Mouse (Mus musculus): Measurements from ENCODE around the gene Cd33. TPM values are rescaled to one million over a fixed set of nuclear protein-coding genes. Genes with fewer than 3 reads are reported as not detected.

The Cd33 gene
- polyA plus RNA-seq, 1 experiment from 2014 or later: 1.6 TPM

- H3K4me1 ChIP-seq: no peaks in the 10 kb centered on the region
- H3K36me3 ChIP-seq: no peaks in the 10 kb centered on the region
- 31% methylated on average over 4 of the region's 4 CpGs for WGBS (ENCODE audit: insufficient replicate concordance)
- H3K27ac ChIP-seq: 0 out of 2 replicates have a peak overlapping the region, but pooled peaks have one; percentile 14
- no peaks in the 10 kb centered on the region for H3K27me3 ChIP-seq (replicated peaks)
- no peak overlapping the region for H3K4me3 ChIP-seq
- no peaks in the 10 kb centered on the region for H3K9me3 ChIP-seq (replicated peaks)
- ATAC-seq: no peak
- no peak overlapping the region for H3K9ac ChIP-seq
- H3K4me2 ChIP-seq: no peak overlapping the region
These were observed 8.9 kb upstream of the Cd33 start for GRCm38 (mm10) chr7:43553153-43553552.

- H3K36me3 ChIP-seq: no peaks in the 10 kb centered on the region
These were observed 4.0 kb upstream of the Cd33 start for GRCm38 (mm10) chr7:43548206-43548605.

GRCm38 (mm10) chr7:43547666-43548065 lies 3.4 kb upstream of the Cd33 start:
- Histone ChIP-seq H3K9ac (no peak overlapping the region), H3K4me2 (no peak overlapping the region), H3K27me3 (replicated peaks) (no peaks in the 10 kb centered on the region), H3K4me1 (no peaks in the 10 kb centered on the region), H3K4me3 (no peak overlapping the region), H3K9me3 (replicated peaks) (no peaks in the 10 kb centered on the region), H3K27ac (no peak overlapping the region), H3K36me3 (no peaks in the 10 kb centered on the region)
- 28% methylated on average over 5 of the region's 5 CpGs for WGBS (ENCODE audit: insufficient replicate concordance)
- no peak for ATAC-seq

More at GRCm38 (mm10) chr7:43548206-43548605, 4.0 kb upstream of the Cd33 start:
- Histone ChIP-seq H3K4me2 (no peak overlapping the region), H3K27me3 (replicated peaks) (no peaks in the 10 kb centered on the region), H3K9ac (no peak overlapping the region), H3K4me1 (no peaks in the 10 kb centered on the region), H3K27ac (no peak overlapping the region), H3K9me3 (replicated peaks) (no peaks in the 10 kb centered on the region), H3K4me3 (no peak overlapping the region)
- ATAC-seq: no peak
- 59% methylated on average over 4 of the region's 4 CpGs for WGBS (ENCODE audit: insufficient replicate concordance)

GRCm38 (mm10) chr7:43545656-43546545 lies 1.7 kb upstream of the Cd33 start:
- ATAC-seq: no peak
- Histone ChIP-seq H3K36me3 (no peaks in the 10 kb centered on the region), H3K4me3 (no peak overlapping the region), H3K27ac (no peak overlapping the region), H3K4me2 (no peak overlapping the region), H3K27me3 (replicated peaks) (no peaks in the 10 kb centered on the region), H3K9me3 (replicated peaks) (no peaks in the 10 kb centered on the region), H3K4me1 (no peaks in the 10 kb centered on the region), H3K9ac (no peak overlapping the region)
- WGBS (ENCODE audit: insufficient replicate concordance): 54% methylated on average over 7 of the region's 7 CpGs

DNA sequence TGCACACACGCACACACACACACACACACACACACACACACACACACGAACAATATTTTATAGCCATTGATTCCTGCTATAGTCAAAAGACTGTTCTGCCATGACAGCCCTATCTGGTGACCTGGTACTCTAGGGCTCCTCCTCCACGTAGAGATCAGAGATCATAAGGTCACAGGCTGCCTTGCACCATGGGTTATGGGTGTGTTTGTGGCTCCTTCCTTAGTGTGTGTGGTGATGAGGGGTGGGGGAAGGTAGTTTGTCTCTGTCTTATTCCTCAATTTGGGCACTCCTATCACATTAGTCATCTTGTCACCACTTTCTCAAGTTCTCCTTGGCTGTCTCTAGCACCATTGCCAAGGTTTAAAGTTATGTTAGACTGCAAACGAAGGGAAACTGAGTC lies 5.7 kb downstream of the Cd33 start:
- 48% methylated on average over 4 of the region's 4 CpGs for whole genome bisulfite sequencing (ENCODE audit: insufficient replicate concordance)
- no peaks in the 10 kb centered on the region for H3K9me3 ChIP-seq (replicated peaks)
- no peak overlapping the region for H3K4me3 ChIP-seq
- no peaks in the 10 kb centered on the region for H3K27me3 ChIP-seq (replicated peaks)
- H3K36me3 ChIP-seq: no peaks in the 10 kb centered on the region
- no peak overlapping the region for H3K4me2 ChIP-seq
- H3K9ac ChIP-seq: no peak overlapping the region
- no peaks in the 10 kb centered on the region for H3K4me1 ChIP-seq
- H3K27ac ChIP-seq: no peak overlapping the region
- ATAC-seq: no peak

DNA sequence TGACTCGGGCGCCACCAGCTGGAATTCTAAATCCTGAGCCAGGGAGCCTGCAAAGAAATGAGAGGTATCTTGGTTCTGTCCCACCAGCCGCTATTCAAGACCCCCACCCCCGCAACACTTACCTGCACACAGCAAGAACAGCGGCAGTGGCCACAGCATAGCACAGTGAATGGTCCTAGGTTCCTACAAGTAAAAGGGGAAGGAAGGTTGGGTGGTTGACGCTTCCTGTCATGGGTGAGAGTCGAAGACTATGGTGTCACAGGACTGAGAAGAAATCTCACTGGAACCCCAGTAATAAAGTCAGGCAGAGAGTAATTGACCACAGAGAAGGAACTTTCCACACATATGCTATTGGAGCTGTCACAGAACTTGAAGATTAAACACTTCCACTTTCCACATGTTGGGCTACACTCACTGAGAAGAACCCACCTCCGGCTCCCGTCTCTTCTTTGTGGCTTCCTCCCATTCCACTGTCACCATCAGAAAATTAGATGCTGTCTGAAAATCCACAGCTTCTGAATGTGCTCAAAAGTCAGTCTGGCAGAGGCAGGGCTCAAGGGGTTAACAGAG lies 11.2 kb downstream of the Cd33 start:
- H3K4me3 ChIP-seq: no peak overlapping the region
- no peak overlapping the region for H3K4me2 ChIP-seq
- H3K4me1 ChIP-seq: no peaks in the 10 kb centered on the region
- ATAC-seq: no peak
- H3K9ac ChIP-seq: no peak overlapping the region
- H3K9me3 ChIP-seq (replicated peaks): no peaks in the 10 kb centered on the region
- H3K27ac ChIP-seq: no peak overlapping the region
- H3K27me3 ChIP-seq (replicated peaks): no peaks in the 10 kb centered on the region
- no peaks in the 10 kb centered on the region for H3K36me3 ChIP-seq
- 36% methylated on average over 9 of the region's 9 CpGs for WGBS (ENCODE audit: insufficient replicate concordance)

DNA sequence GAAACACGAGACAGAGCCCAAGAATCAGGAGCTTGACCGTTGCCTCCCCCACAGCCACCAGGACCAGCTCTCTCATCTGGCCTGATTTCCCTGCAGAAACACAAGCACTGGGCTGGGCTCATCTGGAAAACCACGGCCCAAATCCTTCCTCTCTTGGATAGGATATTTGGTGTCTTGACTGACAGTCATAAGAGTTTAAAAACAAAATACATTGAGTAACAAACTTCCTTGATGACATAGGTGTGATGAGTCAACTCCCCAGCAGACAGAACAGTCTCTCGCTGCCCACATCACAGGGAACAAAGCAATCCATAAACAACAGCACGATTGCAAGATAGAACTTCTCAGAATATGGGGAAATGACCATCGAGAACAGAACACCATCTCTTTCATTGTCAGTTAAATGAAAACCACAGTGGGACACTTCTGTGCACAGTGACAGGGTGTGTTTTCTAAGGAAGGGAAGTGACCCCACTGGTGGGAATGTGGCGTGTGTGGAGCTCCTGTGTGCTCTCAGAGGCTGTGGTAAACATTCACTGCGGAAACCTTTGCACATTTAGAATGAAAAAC lies 13.9 kb downstream of the Cd33 start:
- H3K27ac ChIP-seq: no peak overlapping the region
- H3K27me3 ChIP-seq (replicated peaks): no peaks in the 10 kb centered on the region
- H3K36me3 ChIP-seq: no peaks in the 10 kb centered on the region
- WGBS (ENCODE audit: insufficient replicate concordance): 40% methylated on average over 8 of the region's 8 CpGs
- no peak overlapping the region for H3K4me3 ChIP-seq
- no peaks in the 10 kb centered on the region for H3K9me3 ChIP-seq (replicated peaks)
- no peaks in the 10 kb centered on the region for H3K4me1 ChIP-seq
- H3K4me2 ChIP-seq: no peak overlapping the region
- no peak overlapping the region for H3K9ac ChIP-seq
- ATAC-seq: no peak

- H3K4me3 ChIP-seq: no peak overlapping the region
- H3K4me2 ChIP-seq: no peak overlapping the region
- H3K36me3 ChIP-seq: no peaks in the 10 kb centered on the region
- H3K27me3 ChIP-seq (replicated peaks): no peaks in the 10 kb centered on the region
- no peak overlapping the region for H3K27ac ChIP-seq
- 32% methylated on average over 3 of the region's 3 CpGs for WGBS (ENCODE audit: insufficient replicate concordance)
- no peak overlapping the region for H3K9ac ChIP-seq
- H3K9me3 ChIP-seq (replicated peaks): no peaks in the 10 kb centered on the region
- no peaks in the 10 kb centered on the region for H3K4me1 ChIP-seq
- ATAC-seq: no peak
These were observed 18.9 kb downstream of the Cd33 start for GRCm38 (mm10) chr7:43525313-43525712.

- 66% methylated on average over 2 of the region's 2 CpGs for WGBS (ENCODE audit: insufficient replicate concordance)
- no peak for ATAC-seq
These were observed 21.5 kb downstream of the Cd33 start for GRCm38 (mm10) chr7:43522776-43523175.

GRCm38 (mm10) chr7:43518341-43518740 lies 25.9 kb downstream of the Cd33 start:
- H3K36me3 ChIP-seq: no peaks in the 10 kb centered on the region
- no peak overlapping the region for H3K27ac ChIP-seq
- WGBS (ENCODE audit: insufficient replicate concordance): 71% methylated on average over 15 of the region's 15 CpGs
- no peak for ATAC-seq
- H3K4me1 ChIP-seq: no peaks in the 10 kb centered on the region
- H3K9ac ChIP-seq: no peak overlapping the region
- no peak overlapping the region for H3K4me3 ChIP-seq
- no peak overlapping the region for H3K4me2 ChIP-seq
- H3K9me3 ChIP-seq (replicated peaks): no peaks in the 10 kb centered on the region
- no peaks in the 10 kb centered on the region for H3K27me3 ChIP-seq (replicated peaks)

More at GRCm38 (mm10) chr7:43522776-43523175, 21.5 kb downstream of the Cd33 start:
- H3K27me3 ChIP-seq (replicated peaks): no peaks in the 10 kb centered on the region
- no peak overlapping the region for H3K27ac ChIP-seq
- no peak overlapping the region for H3K9ac ChIP-seq
- H3K36me3 ChIP-seq: no peaks in the 10 kb centered on the region
- no peaks in the 10 kb centered on the region for H3K4me1 ChIP-seq
- no peak overlapping the region for H3K4me2 ChIP-seq
- no peak overlapping the region for H3K4me3 ChIP-seq
- no peaks in the 10 kb centered on the region for H3K9me3 ChIP-seq (replicated peaks)

- H3K9ac ChIP-seq: no peak overlapping the region
- no peaks in the 10 kb centered on the region for H3K4me1 ChIP-seq
- no peaks in the 10 kb centered on the region for H3K36me3 ChIP-seq
- WGBS (ENCODE audit: insufficient replicate concordance): 63% methylated on average over 5 of the region's 5 CpGs
- no peak for ATAC-seq
- H3K4me3 ChIP-seq: no peak overlapping the region
- H3K27ac ChIP-seq: no peak overlapping the region
- no peak overlapping the region for H3K4me2 ChIP-seq
- H3K9me3 ChIP-seq (replicated peaks): no peaks in the 10 kb centered on the region
- H3K27me3 ChIP-seq (replicated peaks): no peaks in the 10 kb centered on the region
These were observed 29.2 kb downstream of the Cd33 start for GRCm38 (mm10) chr7:43515076-43515475.

- Histone ChIP-seq H3K4me3 (no peak overlapping the region), H3K9me3 (replicated peaks) (no peaks in the 10 kb centered on the region), H3K4me1 (no peaks in the 10 kb centered on the region), H3K36me3 (no peaks in the 10 kb centered on the region), H3K27me3 (replicated peaks) (no peaks in the 10 kb centered on the region), H3K4me2 (no peak overlapping the region), H3K9ac (no peak overlapping the region), H3K27ac (no peak overlapping the region)
- WGBS (ENCODE audit: insufficient replicate concordance): 67% methylated on average over 4 of the region's 4 CpGs
- ATAC-seq: no peak
These were observed 31.7 kb downstream of the Cd33 start for GRCm38 (mm10) chr7:43512519-43512918.

Measured in liver, embryonic 12.5 days (tissue).